Mouse (Mus musculus) mature B cell (primary cell): ENCODE results near the gene Mecr.

Experiments used
- in situ Hi-C: fragments of 300-500 bp; cut with MboI; formaldehyde crosslinking; loops from 2 replicates; pipeline ENCODE4 v1.14.3; 2019

Gene Mecr

DNA sequence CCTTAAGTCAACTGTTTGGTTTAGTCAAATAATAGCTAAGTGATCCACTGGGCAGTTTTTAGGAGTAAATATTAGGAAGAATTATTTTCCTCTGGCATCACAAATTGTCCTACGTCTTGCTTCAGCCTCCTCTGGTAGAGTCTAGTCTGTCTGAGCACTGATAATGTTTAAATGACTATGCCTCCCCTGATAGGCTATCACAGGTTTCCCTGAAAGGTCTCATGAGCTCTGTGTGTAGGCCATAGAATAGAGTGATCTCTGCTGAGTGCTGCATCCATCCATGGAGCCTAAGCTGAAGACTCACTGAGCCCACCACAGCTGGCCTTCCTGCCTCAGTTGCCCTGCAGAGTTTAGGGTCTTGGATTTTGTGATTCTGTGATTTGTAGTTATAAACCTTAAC is 45.3 kb downstream of the Mecr start:
- in situ Hi-C loops = no loop called here

GRCm38 (mm10) chr4:131890692-131891091 is 47.4 kb downstream of the Mecr start:
- in situ Hi-C loops = no loop called here

DNA sequence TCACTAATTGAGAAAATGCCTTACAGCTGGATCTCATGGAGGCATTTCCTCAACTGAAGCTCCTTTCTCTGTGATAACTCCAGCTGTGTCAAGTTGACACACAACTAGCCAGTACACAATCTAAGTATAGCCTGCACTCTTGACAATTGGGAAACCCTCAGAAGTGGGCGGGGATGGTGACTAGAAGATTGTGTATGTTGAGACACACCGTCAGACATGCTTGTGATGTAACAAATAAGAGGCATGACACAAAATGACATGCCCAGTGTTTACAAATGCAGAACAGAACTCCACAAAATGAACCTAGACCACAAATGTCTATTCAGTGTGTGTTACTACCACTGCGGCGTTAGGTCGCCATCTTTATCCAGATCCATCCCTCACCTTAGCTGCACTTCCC is 53.8 kb downstream of the Mecr start:
- in situ Hi-C loops = no loop called here

DNA sequence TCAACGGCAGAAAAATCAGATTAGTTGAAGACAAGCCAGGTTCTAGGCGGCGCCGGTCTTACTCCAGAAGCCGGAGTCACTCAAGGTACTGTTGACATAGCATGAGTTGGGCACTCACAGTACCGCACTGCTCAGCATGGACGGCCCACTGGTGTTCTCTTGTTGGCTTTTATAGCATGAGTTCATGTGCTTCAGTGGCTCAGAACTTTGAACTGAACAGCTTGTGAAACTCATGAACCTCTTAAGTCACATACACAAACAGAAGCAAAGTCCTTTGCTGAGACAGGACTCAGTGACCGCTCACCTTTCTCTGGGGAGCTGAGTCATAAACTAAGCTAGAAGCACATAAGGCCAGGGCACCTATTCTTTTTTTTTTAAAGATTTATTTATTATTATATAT is 54.5 kb downstream of the Mecr start:
- in situ Hi-C loops = no loop called here

DNA sequence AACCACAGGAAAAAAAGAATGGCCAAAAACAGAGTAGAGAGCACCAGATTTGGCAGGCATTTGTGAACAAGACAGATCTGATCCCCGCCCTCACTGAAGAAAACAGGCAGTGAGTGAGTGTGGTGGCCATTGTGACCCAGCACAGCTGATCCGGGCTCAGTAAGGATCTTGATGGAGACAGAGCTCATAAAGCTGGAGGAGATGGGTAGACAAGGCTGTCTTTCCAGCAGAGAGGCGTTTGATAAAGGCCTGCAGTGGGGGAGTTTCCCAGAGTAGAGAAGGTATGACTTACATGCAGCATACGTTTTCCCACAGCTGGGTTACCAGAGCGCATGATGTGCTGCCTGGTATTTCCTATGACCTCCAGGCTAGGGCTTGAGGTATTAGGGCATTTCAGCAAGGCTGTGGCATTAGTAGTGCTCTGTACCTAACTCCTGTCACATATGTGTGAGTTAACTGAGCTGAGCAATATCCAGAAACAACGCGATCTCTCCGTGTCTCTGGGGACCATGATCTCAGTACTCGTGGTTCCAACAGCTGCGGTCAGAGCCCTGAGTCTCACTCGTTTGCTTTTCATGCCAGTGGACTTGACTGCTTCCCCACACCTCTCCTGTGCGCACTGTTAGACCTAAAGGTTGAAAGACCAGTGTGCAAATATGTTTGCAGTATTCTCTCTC is 55.4 kb downstream of the Mecr start:
- in situ Hi-C loops = no loop called here

GRCm38 (mm10) chr4:131899180-131899554 is 55.9 kb downstream of the Mecr start:
- in situ Hi-C loops = no loop called here

DNA sequence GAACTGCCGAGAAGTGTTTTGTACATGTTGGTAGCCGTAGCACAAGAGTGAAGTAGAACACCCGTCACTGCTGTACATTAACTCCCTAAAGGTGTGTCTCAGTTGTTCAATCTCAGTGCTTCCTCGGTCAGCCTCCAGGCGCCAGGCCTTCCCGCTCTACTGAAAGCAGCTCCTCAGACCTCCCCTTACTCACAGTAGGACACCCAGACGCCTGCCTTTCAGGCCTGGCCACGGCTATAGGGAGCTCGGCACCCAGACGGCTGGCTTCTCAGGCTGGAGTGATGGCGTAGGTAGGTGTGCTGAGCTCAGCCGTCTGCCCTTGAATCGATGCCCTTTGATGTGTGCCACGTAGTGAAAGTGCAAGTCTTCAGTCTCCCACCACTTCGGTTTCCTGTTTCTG is 57.8 kb downstream of the Mecr start:
- in situ Hi-C loops = no loop called here

- in situ Hi-C loops = no loop called here
These were observed 61.2 kb downstream of the Mecr start for GRCm38 (mm10) chr4:131904478-131904877.

GRCm38 (mm10) chr4:131906423-131906822 is 63.2 kb downstream of the Mecr start:
- in situ Hi-C loops = no loop called here

DNA sequence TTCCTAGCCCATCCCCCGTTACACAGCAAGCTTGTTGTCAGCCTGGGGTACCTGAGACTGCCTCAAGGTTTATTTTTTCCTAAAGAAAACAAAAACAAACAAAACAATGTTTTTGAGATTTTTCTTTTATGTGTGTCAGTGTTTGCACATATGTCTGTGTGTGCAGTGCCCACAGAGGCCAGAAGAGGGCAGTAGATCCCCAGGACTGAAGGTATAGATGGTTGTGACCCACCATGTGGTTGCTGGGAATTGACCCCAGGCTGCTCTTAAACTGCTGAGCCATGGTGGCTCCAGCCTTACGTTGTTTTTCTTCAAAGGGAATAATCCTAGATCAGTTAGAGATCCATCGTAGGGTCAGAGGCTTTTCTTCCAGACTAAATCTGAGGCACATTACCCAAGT is 64.6 kb downstream of the Mecr start:
- in situ Hi-C loops = no loop called here

GRCm38 (mm10) chr4:131910237-131910994 is 67.1 kb downstream of the Mecr start:
- in situ Hi-C loops = no loop called here

- in situ Hi-C loops = no loop called here
These were observed 68.3 kb downstream of the Mecr start for GRCm38 (mm10) chr4:131911521-131911920.

GRCm38 (mm10) chr4:131913526-131913925 is 70.3 kb downstream of the Mecr start:
- in situ Hi-C loops = no loop called here

GRCm38 (mm10) chr4:131914046-131914643 is 70.9 kb downstream of the Mecr start:
- in situ Hi-C loops = no loop called here

DNA sequence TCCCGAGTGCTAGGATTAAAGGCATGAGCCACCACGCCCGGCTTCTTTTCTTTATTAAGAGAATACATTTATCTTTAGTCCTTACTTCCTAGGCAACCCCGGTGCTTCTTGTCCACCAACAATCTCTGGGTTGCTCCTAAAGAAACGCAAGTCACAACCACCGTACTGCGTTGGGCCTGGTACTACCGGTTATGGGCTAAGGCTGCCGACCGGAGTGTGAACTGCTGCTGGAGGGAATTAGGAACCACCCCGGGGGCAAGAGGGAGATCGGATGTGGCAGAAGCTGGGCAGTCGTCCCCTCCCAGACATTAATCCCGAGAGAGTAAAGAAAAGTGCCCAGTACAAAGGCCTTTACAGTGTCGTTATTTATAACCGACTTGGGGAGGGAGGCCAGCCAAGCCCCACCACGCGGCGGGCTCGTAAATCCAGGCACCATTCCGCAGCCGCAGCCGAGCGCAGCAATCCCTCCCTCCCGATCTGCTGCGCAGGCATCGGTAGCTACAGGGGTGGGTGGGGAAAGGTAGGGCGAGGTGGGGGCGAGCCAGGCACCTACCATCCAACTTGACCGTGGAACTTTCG is 71.7 kb downstream of the Mecr start:
- in situ Hi-C loops = no loop called here

DNA sequence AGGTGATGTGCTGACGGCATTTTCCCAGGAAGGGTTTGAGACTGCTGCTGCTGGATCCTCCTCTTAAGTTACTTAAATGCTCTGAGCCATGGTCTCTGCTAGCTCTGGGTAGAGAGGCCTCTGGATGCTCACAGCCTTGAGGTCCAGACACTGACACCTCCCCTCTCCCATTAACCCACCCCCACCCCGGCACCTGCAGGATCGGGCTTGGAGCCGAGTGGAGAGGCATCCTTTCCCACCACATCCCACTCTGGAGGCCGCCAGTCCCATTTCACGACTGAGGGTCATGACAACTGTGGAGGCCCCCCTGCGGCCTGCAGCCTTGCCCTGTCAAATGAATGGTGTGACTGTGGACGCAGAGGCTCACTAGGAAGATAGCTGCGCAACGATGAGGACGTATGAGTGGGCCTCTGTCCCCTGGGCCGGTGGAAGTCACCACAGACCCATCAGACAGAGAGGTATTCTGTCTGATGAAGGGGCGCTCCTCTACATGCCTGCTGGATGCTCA is 72.6 kb downstream of the Mecr start:
- in situ Hi-C loops = no loop called here

DNA sequence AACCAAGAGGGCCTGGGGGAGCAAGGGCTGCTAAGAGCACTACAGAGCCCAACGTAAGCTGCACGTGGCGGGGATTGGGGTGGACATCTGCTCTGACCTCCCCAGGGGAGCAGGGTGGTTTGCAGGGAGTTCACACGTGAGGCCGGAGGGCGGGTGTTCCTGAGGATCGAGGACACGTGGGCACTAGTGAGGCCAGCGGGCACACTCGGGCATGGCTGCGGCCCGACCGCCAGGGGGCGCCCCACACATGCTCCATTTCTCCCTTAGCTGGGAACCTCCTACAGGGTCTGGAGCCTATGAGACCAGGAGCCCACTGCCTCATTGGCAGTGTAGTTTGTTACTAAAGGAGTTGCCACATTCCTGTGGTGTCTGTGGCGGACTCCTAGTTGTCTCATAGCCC is 73.2 kb downstream of the Mecr start:
- in situ Hi-C loops = no loop called here

GRCm38 (mm10) chr4:131917010-131917555 is 73.8 kb downstream of the Mecr start:
- in situ Hi-C loops = no loop called here
